Mouse (Mus musculus): ENCODE measurements around the gene 9230104L09Rik.
A peak's percentile ranks its signal among the peaks of the same experiment; 100 is the strongest.

9230104L09Rik gene

DNA sequence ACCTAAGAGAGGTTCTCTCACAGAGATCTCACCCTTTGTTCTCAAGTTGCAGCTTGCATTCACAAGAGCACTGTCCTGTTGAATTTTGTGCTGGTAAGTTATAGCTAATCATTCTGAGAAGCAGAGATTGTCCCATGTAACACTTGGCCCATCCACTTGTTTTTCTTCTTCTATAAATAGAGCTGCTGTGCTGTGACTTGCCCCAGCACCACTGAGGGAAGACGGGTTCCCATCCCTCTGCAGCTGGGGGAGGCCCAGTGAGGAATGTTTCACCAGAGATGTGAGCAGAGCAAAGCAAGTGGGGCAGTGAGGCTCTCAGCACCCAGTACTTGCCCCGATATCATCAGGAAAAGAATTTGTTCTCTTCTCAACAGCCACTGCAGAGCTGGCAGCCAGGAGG lies at the start of gene 9230104L09Rik:
TSS of gene 9230104L09Rik (minus strand) at position 73 of the 400 bp plus-strand sequence.
- DNase-seq (ENCODE audit: low spot score) = no peak

DNA sequence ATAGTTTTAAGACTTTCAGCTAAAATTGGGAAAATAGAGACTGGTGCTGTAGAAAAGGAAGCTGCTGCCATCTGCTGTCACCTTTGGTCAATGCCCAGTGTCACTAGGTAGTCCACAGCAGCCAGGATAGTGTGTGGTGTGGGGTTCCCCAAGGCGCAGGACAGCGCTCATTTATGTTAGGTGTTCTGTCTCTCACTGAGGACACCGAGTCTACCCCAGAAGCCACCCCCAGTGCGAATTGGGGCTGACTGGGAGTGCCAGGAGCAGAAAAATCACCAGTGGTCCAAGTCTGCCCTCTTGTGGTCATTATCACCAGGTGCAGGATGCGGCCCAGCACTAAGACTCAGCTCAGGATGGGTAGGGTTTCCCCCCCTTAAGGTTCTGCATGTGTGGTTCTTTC lies 37.4 kb upstream of the 9230104L09Rik start:
- DNase-seq (ENCODE audit: low spot score) = peak; percentile 76

DNA sequence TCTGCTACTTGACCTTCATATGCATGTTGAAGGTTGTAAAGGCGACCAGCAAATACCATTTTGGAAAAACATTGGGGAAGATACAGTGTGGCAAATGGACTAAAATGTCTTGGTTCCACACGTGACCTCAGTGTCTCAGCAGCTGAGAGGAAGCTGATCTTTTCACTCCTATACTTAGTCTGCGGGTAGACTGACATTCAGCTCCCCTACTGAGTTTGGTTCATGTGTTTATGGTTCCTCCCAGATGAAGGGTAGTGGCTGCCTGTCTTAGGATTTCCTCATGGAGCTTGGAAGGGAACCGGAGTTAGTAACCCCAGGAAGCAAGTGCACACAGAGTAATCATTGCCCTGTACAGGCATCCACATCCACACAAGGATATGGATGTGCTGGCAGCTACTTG lies 35.5 kb upstream of the 9230104L09Rik start:
- no peak for DNase-seq (ENCODE audit: low spot score)

DNA sequence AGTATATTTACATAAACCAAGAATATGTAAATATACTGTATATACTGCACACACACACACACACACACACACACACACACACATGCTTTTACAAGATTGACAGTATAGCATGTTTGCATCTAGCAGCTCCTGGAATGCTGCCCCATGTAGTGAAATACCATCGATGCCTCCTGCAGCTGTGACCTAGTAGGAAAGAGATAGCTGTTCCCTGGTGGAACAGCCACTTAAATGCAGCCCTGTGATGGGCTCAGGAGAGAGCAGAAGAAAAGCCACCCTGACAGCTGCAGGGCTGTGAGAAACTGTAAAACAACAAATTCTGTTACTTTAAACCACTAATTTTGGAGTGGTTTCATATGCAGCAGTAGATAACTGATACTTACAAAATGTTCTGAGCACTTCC lies 31.4 kb upstream of the 9230104L09Rik start:
- DNase-seq (ENCODE audit: low spot score) = no peak

DNA sequence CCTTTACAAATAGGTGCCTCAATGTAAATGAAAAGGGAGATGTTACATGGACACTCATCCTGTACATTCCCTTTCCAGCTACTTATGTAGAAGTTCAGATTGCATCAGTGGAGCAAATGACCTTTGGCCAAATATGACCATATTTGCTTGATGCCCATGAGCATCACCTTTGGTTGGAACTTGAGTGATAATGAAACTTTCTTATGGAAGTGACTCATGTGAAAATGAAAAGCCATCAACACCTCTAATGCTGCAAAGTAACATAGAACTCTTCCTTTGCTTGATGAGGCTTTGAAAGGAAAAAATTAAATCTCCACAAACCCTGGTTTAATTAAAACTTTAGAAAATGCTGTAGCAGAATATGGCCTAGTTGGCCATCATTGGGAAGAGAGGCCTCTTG lies 28.3 kb upstream of the 9230104L09Rik start:
- no peak for DNase-seq (ENCODE audit: low spot score)

DNA sequence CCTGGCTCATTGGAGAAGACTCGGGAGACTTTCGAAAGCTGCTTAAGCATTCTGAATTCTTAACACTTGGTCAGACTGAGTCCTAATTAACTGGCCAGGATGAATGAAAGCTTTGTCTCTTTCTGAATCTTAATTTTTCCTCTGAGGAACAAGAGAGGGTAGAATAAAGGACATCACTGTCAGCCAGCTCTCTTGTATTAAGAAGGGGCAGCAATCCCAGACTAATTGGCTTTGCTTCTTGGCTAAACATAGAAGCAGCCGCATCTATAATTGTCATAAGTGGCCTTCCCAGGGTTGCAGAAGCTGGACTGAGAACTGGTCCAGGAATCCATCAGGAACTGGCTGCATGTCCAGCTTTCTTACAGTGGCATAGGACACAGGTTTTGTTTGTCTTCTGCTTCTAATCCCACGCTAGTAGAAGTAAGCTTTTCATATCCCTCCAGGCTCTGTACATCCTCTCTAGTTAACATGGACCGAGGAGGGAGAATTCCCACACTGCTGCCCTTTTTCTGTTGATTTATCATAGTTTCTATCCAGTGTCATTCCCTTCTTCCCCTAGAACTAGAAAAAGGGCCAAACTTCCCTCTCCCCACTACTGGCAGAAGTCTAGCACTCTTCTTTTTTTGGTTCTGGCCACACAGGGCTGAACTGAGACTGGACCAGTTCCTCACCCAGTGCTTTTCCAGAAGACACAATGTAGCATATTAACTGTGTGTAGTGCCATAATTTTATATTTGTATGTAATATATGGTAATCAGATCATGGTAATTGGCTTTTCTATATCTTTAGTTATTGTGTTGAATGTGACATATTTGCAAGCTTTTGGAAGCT lies 25.4 kb upstream of the 9230104L09Rik start:
- peak; percentile 85 for DNase-seq (ENCODE audit: low spot score)

DNA sequence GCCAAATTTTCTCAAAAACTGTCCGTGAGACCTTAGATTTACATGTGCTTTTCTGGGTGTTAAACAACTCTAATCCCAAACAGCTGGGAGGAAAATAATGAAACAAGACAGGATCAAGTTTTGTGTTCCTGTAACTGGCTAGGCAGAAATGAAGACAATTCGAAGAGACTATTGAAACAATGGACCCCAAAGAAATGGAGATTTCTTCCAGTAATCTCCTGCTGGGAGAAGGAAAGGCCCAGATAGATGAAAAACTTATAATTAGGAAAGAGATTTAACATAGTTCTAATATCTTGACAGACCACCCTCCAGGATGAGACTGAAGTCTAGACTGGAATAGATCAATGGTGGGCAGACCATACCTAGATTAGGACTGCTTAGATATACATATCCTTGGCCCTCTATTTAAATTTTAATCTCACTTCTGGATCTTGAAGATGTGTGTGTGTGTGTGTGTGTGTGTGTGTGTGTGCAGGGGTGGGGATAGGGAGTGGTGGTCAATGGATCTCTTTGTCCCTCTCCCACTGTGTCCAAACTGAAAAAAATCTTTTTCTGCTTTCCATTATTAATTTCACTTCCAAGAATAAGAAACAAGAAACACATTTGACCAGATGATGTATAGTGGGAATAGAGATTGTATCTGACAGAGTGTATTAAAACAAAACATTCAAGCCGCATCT lies 24.6 kb upstream of the 9230104L09Rik start:
- peak; percentile 68 for DNase-seq (ENCODE audit: low spot score)

DNA sequence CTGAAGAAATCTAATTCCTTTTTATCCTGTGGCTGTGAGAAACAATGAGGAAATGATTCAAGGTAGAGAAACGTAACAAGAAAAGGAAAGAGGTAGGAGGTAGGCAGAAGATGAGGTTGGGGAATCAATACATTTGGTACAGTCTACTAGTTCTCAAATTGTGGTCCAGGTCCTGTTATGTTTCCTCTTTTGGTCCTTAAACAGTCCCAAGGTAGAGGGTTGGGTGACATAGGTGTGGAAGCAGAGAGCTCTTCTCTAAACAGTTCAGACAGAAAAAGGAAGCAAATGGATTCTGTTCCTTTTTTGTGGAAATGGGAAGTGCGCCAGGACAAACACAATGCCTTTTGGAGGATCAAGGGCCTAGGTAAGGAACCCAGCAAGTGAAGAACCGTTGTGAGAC lies 24.0 kb upstream of the 9230104L09Rik start:
- no peak for DNase-seq (ENCODE audit: low spot score)

DNA sequence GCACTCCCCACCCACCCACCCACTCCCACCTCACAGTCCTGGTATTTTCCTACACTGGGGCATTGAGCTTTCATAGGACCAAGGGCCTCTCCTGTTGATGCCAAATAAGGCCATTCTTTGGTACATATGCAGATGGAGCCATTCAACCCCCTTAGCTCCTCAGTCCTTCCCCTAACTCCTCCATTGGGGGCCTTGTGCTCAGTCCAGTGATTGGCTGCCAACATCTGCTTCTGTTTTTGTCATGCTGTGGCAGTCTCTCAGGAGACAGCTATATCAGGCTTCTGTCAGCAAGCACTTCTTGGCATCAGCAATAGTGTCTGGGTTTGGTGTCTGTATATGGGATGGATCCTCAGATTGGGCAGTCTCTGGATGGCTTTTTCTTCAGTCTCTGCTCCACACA lies 19.9 kb upstream of the 9230104L09Rik start:
- no peak for DNase-seq (ENCODE audit: low spot score)

DNA sequence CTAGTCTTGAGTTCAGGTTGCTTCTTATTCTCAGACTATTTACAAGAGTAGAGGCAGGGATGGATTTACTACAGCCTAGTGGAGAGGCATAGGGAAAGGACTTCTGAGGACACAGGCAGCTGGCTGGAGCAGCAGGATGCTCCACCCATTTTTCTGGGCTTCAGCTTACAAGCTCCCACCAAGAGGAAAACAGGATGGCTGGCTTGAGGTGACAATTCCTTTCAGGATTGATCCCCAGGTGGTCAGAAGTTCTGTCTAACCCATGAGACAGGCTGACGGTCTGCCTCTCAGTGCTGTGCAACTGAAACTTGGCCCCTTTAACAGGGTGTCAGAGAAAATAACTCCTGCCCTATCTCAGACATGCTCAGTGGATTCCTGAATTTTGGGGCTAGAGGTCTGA lies 14.4 kb upstream of the 9230104L09Rik start:
- no peak for DNase-seq (ENCODE audit: low spot score)

DNA sequence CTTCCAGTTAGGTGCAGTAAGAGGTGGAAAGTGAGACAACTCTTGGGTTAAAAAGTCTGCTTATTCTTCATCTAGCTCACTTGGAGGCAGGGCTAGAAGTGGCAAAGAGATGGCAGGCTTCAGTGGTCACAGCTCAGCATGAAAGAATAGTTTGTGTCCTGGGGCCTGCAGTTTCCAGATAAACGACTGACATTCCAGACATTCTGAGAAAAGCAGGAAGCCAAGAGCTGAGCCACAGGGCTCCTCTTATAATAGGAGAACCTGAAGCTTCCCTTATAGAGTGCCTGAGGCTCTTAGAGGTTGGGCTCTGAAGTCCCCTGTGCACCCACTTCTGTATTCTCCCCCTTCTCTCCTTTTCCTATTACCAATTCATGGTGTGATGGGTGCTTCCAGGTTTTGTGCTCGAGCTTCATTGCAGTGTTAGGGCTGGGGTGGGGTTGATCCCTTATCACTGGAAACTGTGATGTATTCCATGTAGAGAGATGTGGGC lies 13.8 kb upstream of the 9230104L09Rik start:
- no peak for DNase-seq (ENCODE audit: low spot score)

DNA sequence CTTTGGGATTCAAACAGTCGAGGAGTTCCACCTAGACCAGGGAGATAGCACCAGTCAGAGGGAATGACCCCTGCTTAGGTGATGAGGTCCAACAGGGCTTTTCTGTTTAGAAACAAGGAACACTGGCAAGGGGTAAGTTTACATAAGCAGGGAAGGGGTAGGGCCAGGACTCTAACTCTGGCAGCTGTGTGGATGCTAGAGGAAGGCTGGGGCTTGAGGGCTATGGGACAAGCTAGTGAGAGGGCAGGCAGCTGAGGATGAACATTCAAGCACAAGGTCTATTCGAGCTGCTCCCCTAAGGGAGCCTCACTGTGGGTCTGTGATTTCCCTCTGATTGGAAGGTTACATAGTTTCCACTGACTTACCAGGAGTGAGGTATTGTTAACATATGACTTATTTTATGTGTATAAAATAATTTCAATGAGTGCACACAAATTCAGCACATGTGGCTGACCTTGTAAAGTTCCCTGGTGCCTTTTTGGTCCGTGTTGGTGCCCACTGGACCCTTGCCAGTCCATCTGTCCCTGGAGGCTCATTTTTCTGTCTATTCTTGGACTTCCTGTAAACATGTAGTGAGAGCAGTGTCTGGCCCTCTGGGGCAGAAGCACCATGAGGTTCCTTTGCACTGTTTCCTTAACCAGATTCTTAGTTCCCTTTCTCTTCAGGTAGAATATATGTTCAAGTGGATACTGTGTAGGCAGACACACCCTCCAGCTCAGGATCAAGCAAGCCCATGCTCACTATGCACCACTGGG lies 12.4 kb upstream of the 9230104L09Rik start:
- no peak for DNase-seq (ENCODE audit: low spot score)

DNA sequence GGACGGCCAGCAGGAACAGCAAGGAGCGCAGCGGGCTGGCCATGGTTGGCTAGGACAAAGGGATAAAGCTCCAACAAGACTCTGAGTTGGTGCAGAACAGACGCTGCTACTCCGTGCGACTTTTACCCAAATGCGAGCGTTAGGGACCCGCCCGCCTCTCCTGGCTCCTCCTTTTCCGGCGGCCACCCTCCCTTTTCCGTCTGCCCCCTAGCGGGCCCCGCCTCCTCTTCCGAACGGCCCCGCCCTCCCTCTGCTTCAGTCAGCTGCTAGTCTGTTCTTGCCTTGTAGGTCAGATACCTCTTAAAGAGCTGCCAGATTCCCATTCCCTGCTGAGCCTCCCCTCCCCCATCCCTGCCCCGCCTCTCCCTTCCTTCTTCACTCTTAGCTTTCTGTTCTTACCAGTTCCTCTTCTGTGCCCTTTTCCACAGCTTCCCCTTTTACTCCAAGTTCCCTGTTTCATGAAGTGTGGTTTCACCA lies 10.5 kb upstream of the 9230104L09Rik start, which contains the start of gene Cst3:
TSS of gene Cst3 (minus strand) at position 358 of the 477 bp plus-strand sequence.
- peak; percentile 85 for DNase-seq (ENCODE audit: low spot score)

DNA sequence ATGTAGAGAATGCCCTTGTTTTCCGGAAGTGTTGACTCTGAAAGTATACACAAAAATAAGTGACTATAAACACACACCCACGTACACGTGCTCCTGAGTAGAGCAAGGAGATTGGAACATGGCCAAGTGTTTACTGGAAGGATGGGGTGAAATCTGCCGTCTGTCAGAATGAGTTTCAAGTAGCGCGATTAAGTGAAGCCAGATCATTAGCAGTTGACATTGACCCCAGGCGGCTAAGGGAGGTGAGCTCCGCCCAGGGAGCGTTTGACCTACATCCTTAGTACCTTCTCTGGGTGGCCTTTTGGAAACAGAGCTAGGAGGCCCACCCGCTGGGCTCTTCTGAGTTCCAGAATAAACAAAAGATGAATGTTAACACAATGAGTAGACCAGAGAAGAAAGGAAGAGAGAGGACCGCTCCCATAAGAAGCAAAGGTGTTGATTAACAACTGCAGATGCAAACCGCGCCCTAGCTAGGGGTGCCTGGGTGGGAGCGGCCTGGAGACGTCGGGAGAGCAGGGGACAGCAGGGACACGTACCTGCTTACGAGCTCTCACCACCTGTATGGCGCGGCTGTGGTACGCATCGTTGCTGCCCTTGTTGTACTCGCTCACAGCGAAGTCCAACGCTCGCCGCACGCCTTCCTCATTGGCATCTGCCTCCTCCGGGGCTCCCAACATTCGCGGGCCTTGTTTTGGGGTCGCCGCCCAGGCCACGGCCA lies 9.9 kb upstream of the 9230104L09Rik start:
- DNase-seq (ENCODE audit: low spot score) = peak; percentile 67

DNA sequence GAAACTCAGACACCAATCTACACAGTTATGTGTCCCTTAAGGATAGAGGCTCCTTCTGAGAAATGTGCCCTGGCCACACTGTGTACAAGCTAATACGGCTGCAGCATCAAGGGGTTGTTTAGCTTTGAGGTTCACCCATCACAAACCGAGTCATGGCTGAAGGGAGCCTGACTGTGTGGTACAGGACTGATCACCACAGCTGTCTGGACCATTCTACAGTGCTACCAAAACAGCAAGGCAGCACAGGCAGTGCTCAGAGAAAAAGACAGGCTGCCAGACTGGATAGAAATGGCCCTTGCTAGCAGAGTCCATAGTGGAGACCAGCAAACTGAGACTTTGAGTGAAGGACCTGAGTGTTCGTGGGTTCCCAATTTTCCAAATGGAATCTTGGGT lies 9.4 kb upstream of the 9230104L09Rik start:
- DNase-seq (ENCODE audit: low spot score) = no peak

DNA sequence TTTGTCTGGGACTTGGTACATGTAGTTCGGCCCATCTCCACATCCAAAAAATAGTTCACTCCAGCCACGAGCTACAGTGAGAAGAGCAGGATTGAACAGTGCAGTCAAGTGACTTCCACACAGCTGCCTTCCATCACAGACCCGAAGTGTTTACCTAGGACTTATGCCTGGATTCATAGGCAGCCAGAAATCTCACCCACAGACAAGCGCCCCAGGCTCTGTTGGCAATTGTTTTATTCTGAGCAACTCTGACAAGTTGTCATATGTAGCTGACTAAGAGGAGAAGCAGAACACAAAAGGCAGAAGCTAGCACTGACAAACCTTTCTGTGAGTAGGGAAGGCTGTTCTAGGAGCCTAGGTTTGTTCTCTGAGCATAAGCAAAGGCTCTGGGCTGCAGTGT lies 8.0 kb upstream of the 9230104L09Rik start:
- no peak for DNase-seq (ENCODE audit: low spot score)

DNA sequence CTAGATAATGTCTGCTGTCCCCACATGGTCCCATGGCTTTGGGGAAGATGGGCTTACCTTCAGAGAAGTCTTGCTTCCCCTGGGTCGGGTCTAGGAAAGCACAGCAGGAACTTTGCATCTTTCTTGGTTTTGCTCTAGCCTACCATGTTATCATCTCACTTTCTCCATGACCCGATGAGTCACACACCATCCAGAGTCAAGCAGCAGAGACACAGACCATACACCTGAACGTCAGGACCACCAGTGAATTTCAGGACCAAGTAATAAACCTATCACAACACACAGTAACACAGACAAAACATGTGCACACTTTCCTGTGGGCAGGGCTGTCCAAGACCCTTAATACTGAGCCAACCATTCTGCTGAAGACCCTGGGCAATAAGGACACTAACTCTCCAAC lies 5.7 kb upstream of the 9230104L09Rik start:
- no peak for DNase-seq (ENCODE audit: low spot score)

DNA sequence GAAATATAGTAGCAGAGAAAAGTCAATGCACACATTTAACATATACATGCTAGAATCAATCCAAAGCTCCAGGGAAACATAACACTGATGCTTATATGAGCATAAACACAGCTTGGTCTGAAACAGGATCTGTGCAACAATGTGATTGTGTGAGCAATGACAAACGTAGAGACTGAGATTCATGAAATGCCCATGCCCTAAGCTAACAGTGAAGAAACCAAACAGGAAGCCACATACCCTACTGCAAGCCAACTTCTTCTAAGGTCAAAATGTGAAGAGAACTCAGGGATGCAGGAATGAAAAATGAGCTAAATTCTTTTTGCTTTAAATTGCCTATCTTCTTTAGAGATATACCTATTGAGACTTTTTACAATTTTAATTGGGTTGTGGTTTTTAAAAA lies 4.1 kb upstream of the 9230104L09Rik start:
- DNase-seq (ENCODE audit: low spot score) = no peak

DNA sequence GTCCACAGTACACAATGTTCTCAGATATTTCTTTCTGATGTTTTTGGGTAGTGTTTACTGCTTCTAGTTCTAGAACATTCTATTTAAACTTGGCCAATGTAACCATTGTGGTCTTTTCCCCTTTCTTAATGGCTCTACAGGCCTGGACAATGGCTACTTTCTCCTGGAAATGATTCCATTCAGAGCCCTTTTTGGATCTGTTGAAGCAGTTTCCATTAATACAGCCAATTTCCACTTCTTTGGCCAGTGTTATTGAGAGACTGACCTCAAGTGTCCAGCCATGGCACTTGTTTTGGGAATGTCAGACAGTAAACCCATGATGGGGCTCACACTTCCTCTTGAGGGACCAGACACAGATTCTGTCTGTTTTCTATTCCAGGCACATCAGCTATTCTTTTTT lies 3.1 kb downstream of the 9230104L09Rik start:
- DNase-seq (ENCODE audit: low spot score) = no peak

DNA sequence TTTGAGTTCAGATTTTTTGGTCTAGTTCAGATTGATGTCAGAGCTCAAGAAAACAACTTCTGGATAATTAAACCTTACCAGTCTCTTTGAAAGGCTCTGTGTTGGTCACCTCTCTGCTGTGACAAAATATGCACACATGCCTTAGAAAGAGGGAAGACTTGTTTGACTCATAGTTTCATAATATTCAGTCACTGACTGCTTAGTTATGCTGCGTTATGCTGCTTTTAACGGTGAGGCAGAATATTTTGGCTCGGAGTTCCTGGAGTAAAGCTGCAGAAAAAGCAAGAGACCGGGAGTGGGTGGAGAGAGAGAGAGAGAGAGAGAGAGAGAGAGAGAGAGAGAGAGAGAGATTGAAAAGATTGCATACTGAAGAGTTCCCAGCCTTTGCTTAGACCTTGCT lies 3.8 kb downstream of the 9230104L09Rik start:
- DNase-seq (ENCODE audit: low spot score) = no peak

DNA sequence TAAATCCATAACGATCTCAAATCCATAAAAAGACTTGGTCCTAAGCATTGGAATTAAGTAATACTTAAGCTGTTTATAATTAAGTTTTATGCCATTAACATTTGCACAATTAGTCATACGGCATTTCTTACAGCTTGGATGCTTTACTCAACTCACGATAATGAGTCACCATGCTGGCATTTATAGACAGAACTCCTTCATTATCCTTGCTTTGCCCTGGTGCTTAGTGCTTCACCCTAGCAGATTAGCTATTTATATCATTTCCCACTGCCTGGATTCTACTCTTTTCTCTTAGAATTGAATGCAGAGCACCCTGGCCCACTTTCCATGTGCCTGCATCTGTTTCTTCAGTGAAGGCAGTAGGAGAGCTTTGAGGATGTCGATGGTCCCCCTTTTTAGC lies 7.3 kb downstream of the 9230104L09Rik start:
- no peak for DNase-seq (ENCODE audit: low spot score)
